Mouse (Mus musculus) neural tube, embryonic 15.5 days (tissue): ENCODE data around the gene Dennd2c. TPM values are rescaled to one million over a fixed set of nuclear protein-coding genes. Genes with fewer than 3 reads are reported as not detected.
A peak's percentile ranks its signal among the peaks of the same experiment; 100 is the strongest.

Experiments used
- ATAC-seq: fragments of 200-750 bp; cut with Nextera tagmentation; 2 replicates; pipeline ENCODE4 v1.8.0; 2017; ENCODE audit warnings: mild to moderate bottlenecking, moderate TSS enrichment, moderate library complexity; ENCODE audit not compliant: low FRiP score
- H3K27ac ChIP-seq: fragments of 300-500 bp; sonication (generic); replicated peaks from 2 replicates; pipeline ENCODE4 v1.5.1; 2015; ENCODE audit warnings: mild to moderate bottlenecking, inconsistent platforms
- H3K27me3 ChIP-seq: fragments of 300-500 bp; sonication (generic); replicated peaks from 2 replicates; pipeline ENCODE4 v1.6.1; 2015; ENCODE audit warnings: inconsistent platforms
- H3K36me3 ChIP-seq: fragments of 300-500 bp; sonication (generic); 2 replicates; pipeline ENCODE4 v1.6.1; 2015; ENCODE audit warnings: inconsistent platforms
- H3K4me1 ChIP-seq: fragments of 300-500 bp; sonication (generic); 2 replicates; pipeline ENCODE4 v1.6.1; 2015; ENCODE audit warnings: inconsistent platforms
- H3K4me2 ChIP-seq: fragments of 300-500 bp; sonication (generic); 2 replicates; pipeline ENCODE4 v1.6.1; 2015; ENCODE audit warnings: inconsistent platforms, mild to moderate bottlenecking, moderate library complexity
- H3K4me3 ChIP-seq: fragments of 300-500 bp; sonication (generic); replicated peaks from 2 replicates; pipeline ENCODE4 v1.5.1; 2015; ENCODE audit warnings: mild to moderate bottlenecking, inconsistent platforms
- H3K9ac ChIP-seq: fragments of 300-500 bp; sonication (generic); replicated peaks from 2 replicates; pipeline ENCODE4 v1.6.1; 2015; ENCODE audit warnings: mild to moderate bottlenecking, inconsistent platforms
- H3K9me3 ChIP-seq: fragments of 300-500 bp; sonication (generic); replicated peaks from 2 replicates; pipeline ENCODE4 v1.6.1; 2016; ENCODE audit warnings: inconsistent platforms
- WGBS: fragments of 180-500 bp; shearing (Covaris S2); methylation state at CpG from one replicate; pipeline ENCODE4 v1.1.7; 2015; ENCODE audit warnings: mixed read lengths; 5-methylcytosine and 5-hydroxymethylcytosine counted together
- polyA plus RNA-seq: library from polyadenylated mRNA; unstranded; fragments of >200 nt; fragmentation: Nextera tagmentation; extraction: Ambion mirVana; gene quantifications from 2 replicates; pipeline ENCODE4 v1.2.1, GENCODE M21; 2015

Gene Dennd2c
- polyA plus RNA-seq, 1 experiment from 2014 or later = 1.3 TPM

DNA sequence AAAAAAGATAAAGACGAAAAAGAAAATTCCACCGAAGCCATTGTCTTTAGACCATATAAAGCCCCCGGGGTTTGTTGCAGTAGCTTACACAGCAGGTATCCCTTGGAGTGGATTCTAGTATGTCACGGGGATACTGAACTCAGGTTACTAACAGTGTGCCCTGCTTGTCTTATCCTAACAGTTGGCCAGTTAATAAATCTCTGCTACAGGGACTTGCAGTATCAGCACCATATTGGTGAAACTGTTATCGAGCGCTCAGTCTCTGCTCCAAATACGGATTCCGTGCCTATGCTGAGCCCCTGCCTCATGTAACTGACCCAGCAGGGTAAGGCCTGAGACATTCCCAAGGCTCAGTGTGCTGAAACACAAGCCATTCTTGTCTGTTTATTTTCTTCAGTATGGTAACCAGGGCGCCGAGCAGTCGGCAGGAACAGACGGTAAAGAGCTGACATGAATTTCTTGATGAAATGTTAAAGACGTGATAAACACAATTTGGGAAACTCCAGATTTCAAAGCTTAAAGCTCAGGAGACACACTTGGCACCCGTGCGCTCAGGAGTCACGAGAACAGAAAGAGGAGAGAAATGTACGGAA, 20.4 kb upstream of the Dennd2c start:
- no peak overlapping the region for H3K4me2 ChIP-seq
- no peaks in the 10 kb centered on the region for H3K9me3 ChIP-seq
- no peaks in the 10 kb centered on the region for H3K36me3 ChIP-seq
- ATAC-seq = no peak
- no peak overlapping the region for H3K9ac ChIP-seq
- 86% methylated on average over 17 of the region's 17 CpGs for WGBS
- no peaks in the 10 kb centered on the region for H3K4me1 ChIP-seq
- H3K27me3 ChIP-seq = no peaks in the 10 kb centered on the region
- H3K27ac ChIP-seq = no peak overlapping the region
- no peak overlapping the region for H3K4me3 ChIP-seq

DNA sequence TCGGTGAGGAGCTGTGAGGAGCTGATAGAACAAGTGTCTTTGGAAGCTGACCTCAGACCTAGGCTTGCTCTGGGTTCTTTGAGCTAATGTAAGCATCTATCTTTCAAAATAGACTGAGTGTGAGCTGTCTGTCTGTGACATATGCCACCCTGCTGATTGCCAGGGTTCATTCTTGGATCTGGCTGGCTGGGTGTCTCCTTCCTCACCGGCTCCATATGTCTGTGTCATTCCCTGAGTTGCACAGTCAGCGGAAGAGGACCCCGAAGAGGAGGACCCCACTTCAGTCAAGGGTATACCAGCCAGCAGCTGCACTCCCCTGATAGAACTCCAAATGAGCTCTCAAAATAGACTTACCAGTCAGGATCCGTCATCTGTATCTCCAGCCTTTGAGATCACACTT, 19.6 kb upstream of the Dennd2c start:
- no peaks in the 10 kb centered on the region for H3K9me3 ChIP-seq
- H3K27me3 ChIP-seq = no peaks in the 10 kb centered on the region
- no peaks in the 10 kb centered on the region for H3K36me3 ChIP-seq
- WGBS = 89% methylated on average over 5 of the region's 5 CpGs
- ATAC-seq = no peak
- no peak overlapping the region for H3K4me3 ChIP-seq
- H3K9ac ChIP-seq = no peak overlapping the region
- H3K4me2 ChIP-seq = no peak overlapping the region
- H3K4me1 ChIP-seq = no peaks in the 10 kb centered on the region
- H3K27ac ChIP-seq = no peak overlapping the region

DNA sequence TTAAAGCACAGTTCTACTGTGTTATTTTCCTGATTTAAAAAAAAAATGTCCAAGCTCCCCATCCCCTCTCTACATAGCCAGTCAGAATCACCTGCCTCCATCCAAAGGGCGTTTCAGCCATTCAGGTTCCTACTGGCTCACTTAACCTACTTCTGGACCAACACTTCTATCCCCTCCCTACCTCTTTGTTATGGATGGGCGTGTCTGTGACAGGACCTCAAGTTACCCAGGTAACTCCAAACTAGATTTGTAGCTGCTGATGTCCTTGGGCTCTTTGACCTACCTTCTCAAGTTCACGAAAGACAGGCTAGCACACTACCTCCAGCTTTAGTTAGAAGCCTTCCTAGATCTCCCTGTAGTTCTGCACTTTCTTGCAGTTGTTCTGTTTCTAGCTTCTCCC, 16.4 kb upstream of the Dennd2c start:
- Histone ChIP-seq H3K4me1 (no peaks in the 10 kb centered on the region), H3K4me2 (no peak overlapping the region), H3K27me3 (0 out of 2 replicates have a peak, but pooled peaks cover 3% of the 10 kb centered on the region), H3K9ac (no peak overlapping the region), H3K9me3 (no peaks in the 10 kb centered on the region), H3K36me3 (no peaks in the 10 kb centered on the region), H3K4me3 (no peak overlapping the region), H3K27ac (no peak overlapping the region)
- 76% methylated on average over 3 of the region's 3 CpGs for WGBS
- no peak for ATAC-seq

DNA sequence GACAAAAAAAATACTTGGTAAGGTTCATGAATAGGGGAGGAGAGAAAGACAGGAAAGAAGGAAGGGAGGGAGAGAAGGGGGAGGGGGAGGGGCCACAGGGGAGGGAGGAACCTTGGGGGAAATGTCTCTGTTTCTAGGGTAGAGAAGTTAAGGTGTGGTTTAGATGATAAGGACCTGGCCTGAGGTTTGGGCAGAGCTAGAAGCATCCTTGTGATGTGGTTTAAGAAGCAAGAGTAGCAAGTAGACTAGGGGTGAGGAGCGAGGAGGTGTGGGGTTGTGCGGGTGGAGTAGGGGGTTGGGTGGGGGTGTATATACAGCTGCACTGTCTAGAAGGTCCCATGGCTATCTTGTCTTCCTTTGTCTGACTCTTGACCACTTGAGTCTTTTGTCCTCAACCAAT, 10.7 kb upstream of the Dennd2c start:
- H3K9ac ChIP-seq = no peak overlapping the region
- H3K9me3 ChIP-seq = no peaks in the 10 kb centered on the region
- H3K4me1 ChIP-seq = no peaks in the 10 kb centered on the region
- WGBS = 94% methylated on average over 2 of the region's 2 CpGs
- no peak overlapping the region for H3K4me3 ChIP-seq
- no peak for ATAC-seq
- no peak overlapping the region for H3K27ac ChIP-seq
- 0 out of 2 replicates have a peak, but pooled peaks cover 3% of the 10 kb centered on the region for H3K27me3 ChIP-seq
- H3K36me3 ChIP-seq = no peaks in the 10 kb centered on the region
- no peak overlapping the region for H3K4me2 ChIP-seq

DNA sequence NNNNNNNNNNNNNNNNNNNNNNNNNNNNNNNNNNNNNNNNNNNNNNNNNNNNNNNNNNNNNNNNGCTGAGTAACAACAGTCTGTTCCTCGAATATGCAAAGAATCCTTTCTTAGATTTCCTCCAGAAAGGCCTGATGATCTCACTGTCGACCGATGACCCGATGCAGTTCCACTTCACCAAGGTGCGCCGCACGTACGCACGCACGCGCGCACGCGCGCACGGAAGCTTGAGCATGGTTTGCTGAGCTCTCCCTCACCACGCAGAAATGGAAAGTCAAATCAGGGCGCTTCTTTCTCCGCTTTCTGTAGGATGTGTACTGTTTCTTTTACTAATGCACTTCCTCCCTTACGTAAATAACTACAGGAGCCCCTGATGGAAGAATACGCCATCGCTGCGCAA, 3.7 kb upstream of the Dennd2c start:
- 73% methylated on average over 23 of the region's 23 CpGs for WGBS

DNA sequence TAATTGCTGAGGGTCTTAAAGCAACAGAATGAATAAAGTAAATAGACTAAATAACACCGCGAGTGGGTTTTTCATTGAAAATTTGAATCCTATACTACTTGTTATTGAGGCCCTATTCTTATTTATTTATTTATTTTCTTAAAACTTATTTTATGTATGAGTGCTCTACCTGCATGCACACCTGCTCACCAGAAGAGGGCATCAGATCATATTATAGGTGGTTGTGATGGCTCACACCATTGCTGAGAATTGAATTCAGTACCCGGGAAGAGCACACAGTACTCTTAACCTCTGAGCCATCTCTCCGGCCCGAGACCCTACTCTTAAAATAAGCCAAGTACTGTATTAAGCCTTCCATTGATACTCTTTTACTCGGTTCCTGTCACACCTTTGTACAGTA, 2.7 kb upstream of the Dennd2c start:
- Histone ChIP-seq H3K4me2 (no peak overlapping the region), H3K27me3 (peaks cover 15% of the 10 kb centered on the region), H3K9me3 (no peaks in the 10 kb centered on the region), H3K4me1 (peaks cover 15% of the 10 kb centered on the region), H3K36me3 (no peaks in the 10 kb centered on the region), H3K4me3 (no peak overlapping the region), H3K27ac (no peak overlapping the region), H3K9ac (no peak overlapping the region)
- ATAC-seq = no peak
- WGBS = 85% methylated on average over 6 of the region's 6 CpGs

More for the DNA sequence above, 3.7 kb upstream of the Dennd2c start:
- H3K4me3 ChIP-seq = no peak overlapping the region
- no peak overlapping the region for H3K27ac ChIP-seq
- no peak overlapping the region for H3K4me2 ChIP-seq
- peaks cover 5% of the 10 kb centered on the region; the same call in 1 of the 2 replicates for H3K27me3 ChIP-seq
- H3K4me1 ChIP-seq = peaks cover 15% of the 10 kb centered on the region
- no peaks in the 10 kb centered on the region for H3K36me3 ChIP-seq
- no peak for ATAC-seq
- H3K9me3 ChIP-seq = no peaks in the 10 kb centered on the region
- no peak overlapping the region for H3K9ac ChIP-seq

DNA sequence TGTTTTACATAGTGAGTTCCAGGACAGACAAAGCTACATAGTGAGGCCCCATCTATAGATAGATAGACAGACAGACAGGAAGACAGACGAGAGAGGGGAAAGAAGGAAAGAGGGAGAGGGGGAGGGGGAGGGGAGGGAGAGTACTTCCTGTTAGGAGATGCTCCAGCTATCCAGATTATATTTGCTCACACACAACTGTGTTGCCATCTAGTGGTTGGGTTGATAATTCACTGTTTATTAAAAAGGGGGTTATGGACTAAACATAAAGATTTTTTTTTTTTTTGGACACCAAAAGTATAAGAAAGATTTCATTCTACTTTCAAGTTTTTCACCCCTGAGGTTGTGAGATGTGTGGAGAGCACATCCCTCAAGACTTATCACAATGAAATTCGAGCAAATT, 1.7 kb upstream of the Dennd2c start:
- Histone ChIP-seq H3K4me2 (no peak overlapping the region), H3K9ac (no peak overlapping the region), H3K4me1 (peaks cover 15% of the 10 kb centered on the region), H3K4me3 (no peak overlapping the region), H3K9me3 (no peaks in the 10 kb centered on the region), H3K27ac (no peak overlapping the region), H3K36me3 (no peaks in the 10 kb centered on the region), H3K27me3 (peaks cover 18% of the 10 kb centered on the region)
- ATAC-seq = no peak
- 63% methylated on average over 2 of the region's 2 CpGs for WGBS

DNA sequence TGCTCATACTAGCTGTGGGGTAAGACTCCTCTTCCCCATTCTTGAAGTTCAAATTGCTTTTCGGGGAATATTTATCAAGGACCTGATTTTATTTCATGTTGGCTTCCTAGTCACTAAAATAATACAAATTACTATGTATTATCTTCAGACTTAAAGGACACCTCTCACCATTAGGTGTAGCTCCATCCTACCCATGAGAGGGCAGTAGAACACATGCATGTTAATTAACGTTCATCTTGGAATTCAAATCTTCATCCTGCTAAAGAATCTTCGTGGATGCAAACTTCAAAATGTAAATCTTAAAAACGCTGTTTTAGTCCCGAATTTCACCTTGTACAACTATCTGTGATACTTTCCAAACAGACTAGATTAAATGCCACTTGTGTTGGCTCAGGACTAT, 1.2 kb upstream of the Dennd2c start:
- no peak overlapping the region for H3K27ac ChIP-seq
- H3K27me3 ChIP-seq = peaks cover 18% of the 10 kb centered on the region
- peaks cover 15% of the 10 kb centered on the region for H3K4me1 ChIP-seq
- no peak overlapping the region for H3K9ac ChIP-seq
- no peaks in the 10 kb centered on the region for H3K9me3 ChIP-seq
- WGBS = 69% methylated on average over 5 of the region's 5 CpGs
- no peaks in the 10 kb centered on the region for H3K36me3 ChIP-seq
- no peak overlapping the region for H3K4me2 ChIP-seq
- no peak overlapping the region for H3K4me3 ChIP-seq
- ATAC-seq = no peak

DNA sequence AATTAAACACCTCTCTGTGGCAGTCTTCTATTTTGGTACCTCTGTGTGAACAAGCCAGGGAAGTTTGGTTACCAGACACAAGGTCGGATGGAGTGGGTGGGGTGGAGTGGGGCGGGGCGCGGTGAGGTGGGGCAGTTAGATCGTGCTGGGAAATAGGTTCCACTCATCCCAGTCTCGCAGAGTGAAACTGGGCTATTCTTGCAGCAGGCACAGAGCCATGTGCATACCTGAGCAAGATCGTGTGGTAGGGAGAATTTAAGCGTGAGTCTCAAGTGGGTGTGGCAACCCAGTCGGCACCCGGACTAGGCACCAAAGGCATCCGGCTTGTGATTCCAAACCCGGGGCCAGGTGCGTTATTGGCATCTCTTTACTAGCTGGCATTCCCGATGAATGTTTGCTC, 495 bp upstream of the Dennd2c start:
- H3K4me1 ChIP-seq = peaks cover 15% of the 10 kb centered on the region
- WGBS = 2% methylated on average over 14 of the region's 14 CpGs
- H3K27ac ChIP-seq = no peak overlapping the region
- H3K9ac ChIP-seq = peak overlapping the region; percentile 56
- peak overlapping the region; percentile 64 for H3K4me3 ChIP-seq
- peak; percentile 25; the same call in 1 of the 2 replicates for ATAC-seq
- no peaks in the 10 kb centered on the region for H3K36me3 ChIP-seq
- no peaks in the 10 kb centered on the region for H3K9me3 ChIP-seq
- peaks cover 18% of the 10 kb centered on the region for H3K27me3 ChIP-seq
- peak overlapping the region; percentile 96 for H3K4me2 ChIP-seq

DNA sequence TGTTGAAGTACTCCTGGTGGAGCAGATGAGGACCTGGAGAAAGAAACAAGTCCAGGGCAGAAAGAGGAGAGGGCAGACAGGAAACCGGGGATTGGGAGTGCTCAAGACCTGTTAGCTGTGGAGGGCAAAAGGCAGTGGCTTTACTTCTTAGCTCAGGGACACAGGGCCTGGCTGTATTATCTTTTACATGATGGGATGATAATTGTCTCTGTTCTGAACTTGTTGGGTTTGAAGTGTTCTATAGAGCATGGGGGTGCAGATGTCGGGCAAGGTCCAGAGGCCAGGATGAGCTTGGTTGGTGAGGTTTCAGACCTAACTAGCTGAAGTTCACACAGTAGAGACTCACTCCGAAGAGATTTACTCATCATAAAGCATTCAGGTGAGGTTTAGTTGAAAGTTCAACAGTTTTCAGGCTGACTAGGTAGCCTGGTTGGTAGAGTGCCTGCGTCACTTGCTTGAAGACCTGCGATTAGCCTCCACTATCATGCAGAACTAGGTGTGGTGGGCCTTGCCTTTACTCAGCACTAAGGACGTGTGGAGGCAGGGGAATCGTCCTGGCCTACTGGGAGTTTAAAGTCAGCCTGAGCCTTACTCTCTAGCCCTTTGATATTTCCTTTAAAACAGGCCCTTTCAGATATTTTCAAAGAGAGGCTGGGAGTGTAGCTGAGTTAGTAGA, 5.3 kb downstream of the Dennd2c start:
- H3K27me3 ChIP-seq = peaks cover 18% of the 10 kb centered on the region
- H3K36me3 ChIP-seq = no peaks in the 10 kb centered on the region
- no peak overlapping the region for H3K4me2 ChIP-seq
- ATAC-seq = no peak
- no peak overlapping the region for H3K4me3 ChIP-seq
- H3K9me3 ChIP-seq = no peaks in the 10 kb centered on the region
- peaks cover 4% of the 10 kb centered on the region for H3K4me1 ChIP-seq
- H3K9ac ChIP-seq = no peak overlapping the region
- WGBS = 85% methylated on average over 7 of the region's 7 CpGs
- no peak overlapping the region for H3K27ac ChIP-seq

DNA sequence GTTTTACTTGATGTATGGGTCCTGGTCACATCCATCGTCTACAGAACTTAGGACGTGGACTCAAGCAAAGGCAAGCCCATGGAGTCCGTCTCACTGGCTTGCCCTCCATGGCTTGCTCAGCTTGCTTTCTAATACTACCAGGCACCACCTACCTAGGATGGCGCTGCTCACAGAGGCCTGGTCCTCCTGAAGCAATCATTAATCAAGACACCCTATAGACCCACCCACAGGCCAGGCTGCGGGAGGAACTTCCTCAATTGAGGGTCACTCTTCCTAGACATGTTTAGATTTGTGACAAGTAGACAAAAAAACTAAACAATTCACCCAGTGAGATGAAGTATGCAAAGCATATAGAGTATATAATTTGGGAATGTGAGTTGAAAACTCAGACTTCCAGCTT, 9.8 kb downstream of the Dennd2c start:
- H3K4me1 ChIP-seq = no peaks in the 10 kb centered on the region
- no peak overlapping the region for H3K27ac ChIP-seq
- no peaks in the 10 kb centered on the region for H3K27me3 ChIP-seq
- 76% methylated on average over 5 of the region's 5 CpGs for WGBS
- H3K9ac ChIP-seq = no peak overlapping the region
- no peak overlapping the region for H3K4me3 ChIP-seq
- no peak overlapping the region for H3K4me2 ChIP-seq
- no peaks in the 10 kb centered on the region for H3K9me3 ChIP-seq
- no peak for ATAC-seq
- no peaks in the 10 kb centered on the region for H3K36me3 ChIP-seq

DNA sequence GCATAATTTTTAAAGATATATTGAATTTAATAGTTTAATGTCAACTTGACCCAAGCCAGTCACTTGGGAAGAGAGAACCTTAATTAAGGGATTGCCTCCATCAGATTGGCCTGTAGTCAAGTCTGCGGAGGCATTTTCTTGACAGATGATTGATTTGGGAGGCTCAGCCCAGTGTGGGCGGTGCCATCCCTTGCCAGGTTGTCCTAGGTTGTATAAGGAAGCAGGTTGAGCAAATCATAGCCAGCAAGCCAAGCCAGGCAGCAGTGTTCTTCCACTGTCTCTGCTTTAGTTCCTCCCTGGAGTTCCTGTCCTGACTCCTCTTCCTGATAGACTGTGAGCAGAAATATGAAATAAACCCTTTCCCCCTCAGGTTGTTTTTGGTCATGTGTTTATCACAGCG, 21.2 kb downstream of the Dennd2c start:
- no peak overlapping the region for H3K4me3 ChIP-seq
- H3K9me3 ChIP-seq = no peaks in the 10 kb centered on the region
- H3K4me2 ChIP-seq = no peak overlapping the region
- no peaks in the 10 kb centered on the region for H3K4me1 ChIP-seq
- H3K9ac ChIP-seq = no peak overlapping the region
- no peaks in the 10 kb centered on the region for H3K36me3 ChIP-seq
- peaks cover 8% of the 10 kb centered on the region for H3K27me3 ChIP-seq
- WGBS = 86% methylated on average over 3 of the region's 3 CpGs
- ATAC-seq = no peak
- H3K27ac ChIP-seq = no peak overlapping the region
